Mouse (Mus musculus) gastrocnemius, postnatal 36 days (tissue): ENCODE data around the gene Ptbp1. TPM values are rescaled to one million over a fixed set of nuclear protein-coding genes. Genes with fewer than 3 reads are reported as not detected.
A peak's percentile ranks its signal among the peaks of the same experiment; 100 is the strongest.
"Not testable (repeated sequence)": the region's sequence is repeated elsewhere in the genome, so short reads cannot be mapped to it uniquely, and the experiment has no call there.

Experiments
- DNase-seq, 2 experiments: peaks; one replicate each; pipeline ENCODE4 v3.0.0; 2022
- intact Hi-C: fragments of 180-260 bp; cut with DNase I; formaldehyde crosslinking; loops from one replicate; pipeline ENCODE4 v1.15.1; 2025
- total RNA-seq, 2 experiments: library from RNA; stranded (reverse); gene quantifications; 2 replicates each; pipeline ENCODE4 v1.2.3; 2021

Ptbp1 gene
- total RNA-seq, 2 experiments from 2014 or later, result 17.2 to 17.4 TPM

DNA sequence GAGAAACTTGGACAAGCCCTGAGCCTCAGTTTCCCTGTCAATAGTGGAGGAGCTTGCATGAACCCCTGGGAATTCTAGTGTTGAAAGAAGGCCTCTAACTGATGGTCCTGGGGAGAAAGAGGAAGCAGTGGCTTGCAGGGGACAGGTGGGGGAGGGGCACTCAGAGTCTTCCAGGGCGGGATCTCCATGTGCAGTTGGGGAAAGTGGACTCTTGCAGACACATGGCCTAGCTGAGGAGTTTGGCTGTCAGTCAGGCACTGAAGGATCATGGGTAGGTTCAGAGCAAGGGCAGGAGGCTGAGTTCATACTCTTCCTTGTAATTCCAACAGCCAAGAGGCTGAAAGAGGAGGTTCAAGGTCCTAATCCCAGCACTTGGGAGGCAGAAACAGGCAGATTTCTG is 22.9 kb downstream of the Ptbp1 start:
- DNase-seq, result no peak
- intact Hi-C loops, result no loop called here

DNA sequence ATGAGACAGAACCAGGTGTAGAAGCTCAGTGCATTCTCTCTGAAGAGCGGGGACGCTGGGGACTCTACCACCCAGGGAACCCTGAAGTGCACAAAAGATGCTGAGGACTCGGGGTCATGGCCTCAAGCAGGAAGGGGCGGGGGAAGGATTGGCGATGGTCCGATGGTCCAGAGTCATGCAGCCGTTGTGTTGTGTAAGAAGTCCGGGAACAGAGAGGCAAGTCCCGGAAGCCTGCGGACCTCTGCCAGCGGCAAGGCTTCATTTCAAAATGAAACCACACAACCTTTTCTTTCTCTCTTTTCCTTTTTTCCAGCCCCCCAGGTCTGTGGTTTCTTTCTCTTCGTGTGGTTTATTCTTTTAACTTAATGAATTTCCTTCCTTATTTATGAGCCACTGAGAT is 23.5 kb downstream of the Ptbp1 start:
- intact Hi-C loops, result no loop called here
- peak; percentile 55 to 58 for DNase-seq

DNA sequence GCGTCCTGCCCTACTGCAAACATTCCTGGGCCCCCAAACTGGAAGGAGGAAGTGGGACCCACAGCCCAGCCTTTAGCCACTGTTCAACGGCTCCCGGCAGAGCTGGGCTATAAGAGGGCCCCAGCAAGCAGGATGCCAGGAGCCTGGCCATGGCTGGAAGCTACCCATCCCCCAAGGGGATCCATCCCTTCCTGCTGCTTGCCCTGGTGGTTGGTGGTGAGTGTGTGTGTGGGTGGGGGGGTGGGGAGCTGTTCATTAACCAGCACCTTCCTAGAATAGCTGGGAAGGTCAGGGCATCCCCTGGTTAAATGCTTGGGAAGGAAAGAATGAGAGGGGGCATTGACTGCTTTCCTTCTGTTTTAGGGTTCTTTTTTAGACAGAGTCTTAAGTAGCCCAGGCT is 25.3 kb downstream of the Ptbp1 start:
- intact Hi-C loops, result no loop called here
- no peak for DNase-seq

DNA sequence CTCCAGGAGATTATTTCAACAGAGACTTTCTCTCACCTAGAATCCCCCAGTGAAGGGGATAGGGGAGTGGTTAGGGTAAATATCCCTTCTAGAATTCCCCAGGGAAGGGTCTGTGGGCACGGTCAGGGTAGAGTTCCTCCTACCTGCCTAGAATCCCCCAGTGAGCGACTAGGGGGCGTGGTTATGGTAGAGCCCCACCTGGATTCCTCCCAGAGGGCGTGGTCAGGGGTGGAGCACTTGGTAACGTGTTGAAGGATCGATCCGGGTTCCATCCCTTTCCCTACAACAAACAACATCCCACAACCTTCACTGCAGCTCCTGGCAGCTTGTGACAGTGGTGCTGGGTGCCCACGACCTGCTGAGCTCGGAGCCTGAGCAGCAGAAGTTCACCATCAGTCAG is 26.5 kb downstream of the Ptbp1 start:
- intact Hi-C loops, result loop anchor here (5.0 kb wide), 1 partner anchor 48 kb away; no protein-coding TSS in a partner anchor

DNA sequence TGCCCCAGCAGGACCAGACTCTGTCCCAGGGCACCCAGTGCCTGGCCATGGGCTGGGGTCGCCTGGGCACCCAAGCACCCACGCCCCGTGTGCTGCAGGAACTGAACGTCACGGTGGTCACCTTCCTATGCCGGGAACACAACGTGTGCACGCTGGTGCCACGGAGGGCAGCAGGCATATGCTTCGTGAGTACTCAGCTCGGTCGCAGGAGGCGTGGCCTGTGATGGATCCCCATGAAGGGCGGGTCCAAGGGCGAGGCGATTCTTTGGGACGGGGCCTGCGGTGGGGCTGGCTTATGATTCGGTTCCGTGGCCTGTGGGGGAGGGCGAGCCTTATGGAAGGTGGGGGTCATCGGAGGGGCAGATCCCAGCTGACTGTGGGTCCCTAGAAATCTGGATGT is 27.8 kb downstream of the Ptbp1 start:
- no peak for DNase-seq
- intact Hi-C loops, result loop anchor here (5.0 kb wide), 1 partner anchor 50 kb away; no protein-coding TSS in a partner anchor

More for the DNA sequence above, 26.5 kb downstream of the Ptbp1 start:
- DNase-seq, result no peak

DNA sequence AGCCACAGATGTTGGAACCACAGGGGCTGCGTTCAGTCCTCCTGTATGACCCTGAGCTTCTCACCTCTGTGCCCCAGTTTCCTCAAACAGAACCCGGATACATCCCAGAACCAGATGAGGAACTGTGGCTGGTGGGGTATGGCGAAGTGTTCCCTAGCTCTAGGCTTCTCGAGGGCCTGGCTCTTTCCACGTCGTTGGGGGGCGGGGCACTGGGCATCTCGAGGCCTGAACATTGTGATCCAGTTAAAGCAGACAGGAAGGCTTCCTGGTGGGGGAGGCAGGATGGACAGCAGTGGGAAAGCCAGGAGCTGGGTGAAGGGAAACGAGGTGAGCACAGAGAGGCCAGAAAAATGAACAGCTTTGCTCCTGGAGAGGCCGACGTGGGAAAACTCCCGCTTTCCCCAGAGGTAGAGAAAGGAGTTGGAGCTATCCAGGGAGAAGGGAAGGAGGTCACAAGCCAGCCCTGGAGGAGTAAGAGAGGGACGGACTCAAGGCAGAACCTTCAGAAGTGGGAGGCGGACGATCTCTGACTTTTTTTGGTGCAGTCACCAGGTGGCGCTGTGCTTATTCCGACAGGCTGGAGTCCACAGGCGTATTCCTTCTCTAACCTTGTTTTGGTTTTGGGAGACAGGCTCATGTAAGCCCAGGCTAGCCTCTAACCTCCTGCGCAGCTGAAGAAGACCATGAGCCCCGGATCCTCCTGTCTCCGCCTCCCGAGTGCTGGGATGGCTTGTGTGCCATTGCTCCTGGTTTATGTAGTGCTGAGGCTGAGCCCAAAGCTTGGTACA is 29.3 kb downstream of the Ptbp1 start:
- intact Hi-C loops, result loop anchor here (5.0 kb wide), 1 partner anchor 51 kb away; no protein-coding TSS in a partner anchor
- peak; percentile 75 to 77 for DNase-seq

DNA sequence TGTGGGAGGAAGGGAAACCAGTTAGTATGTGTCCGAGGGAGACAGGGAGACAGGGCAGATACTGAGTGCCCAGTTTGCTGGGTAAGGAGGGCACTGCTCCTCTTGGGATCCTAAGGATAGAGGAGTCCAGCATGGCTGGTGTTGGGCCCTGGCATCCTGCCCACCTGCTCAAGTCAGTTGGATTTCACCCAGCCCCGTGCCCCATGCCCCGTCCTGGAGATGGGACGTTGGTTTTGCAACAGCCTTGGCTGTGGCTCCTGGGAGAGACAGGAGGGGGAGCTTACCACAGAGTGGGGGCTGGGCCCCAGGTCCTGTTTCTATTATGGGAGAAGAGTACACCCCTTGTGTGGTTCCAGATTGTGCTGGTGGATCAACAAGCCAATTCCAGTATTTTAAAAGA is 30.2 kb downstream of the Ptbp1 start:
- intact Hi-C loops, result loop anchor here (5.0 kb wide), 1 partner anchor 52 kb away; no protein-coding TSS in a partner anchor
- DNase-seq, result peak; percentile 54 to 58

DNA sequence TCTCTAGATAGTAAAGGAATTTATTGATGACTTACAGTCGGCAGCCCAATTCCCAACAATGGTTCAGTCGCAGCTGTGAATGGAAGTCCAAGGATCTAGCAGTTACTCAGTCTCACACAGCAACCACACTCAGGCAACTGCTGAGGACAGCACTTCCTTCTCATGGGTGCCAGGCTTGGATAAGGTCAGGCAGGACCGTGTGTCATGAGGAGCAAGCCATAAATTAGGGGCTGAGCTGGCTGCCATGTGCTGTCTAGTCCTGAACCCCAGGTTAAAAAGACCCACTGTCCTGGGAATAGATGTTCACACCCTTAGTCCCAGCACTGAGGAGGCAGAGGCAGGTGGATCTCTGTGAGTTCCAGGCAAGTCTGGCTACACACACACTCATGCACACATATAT is 30.7 kb downstream of the Ptbp1 start:
- not testable (repeated sequence) for DNase-seq
- intact Hi-C loops, result loop anchor here (5.0 kb wide), 1 partner anchor 53 kb away; no protein-coding TSS in a partner anchor

DNA sequence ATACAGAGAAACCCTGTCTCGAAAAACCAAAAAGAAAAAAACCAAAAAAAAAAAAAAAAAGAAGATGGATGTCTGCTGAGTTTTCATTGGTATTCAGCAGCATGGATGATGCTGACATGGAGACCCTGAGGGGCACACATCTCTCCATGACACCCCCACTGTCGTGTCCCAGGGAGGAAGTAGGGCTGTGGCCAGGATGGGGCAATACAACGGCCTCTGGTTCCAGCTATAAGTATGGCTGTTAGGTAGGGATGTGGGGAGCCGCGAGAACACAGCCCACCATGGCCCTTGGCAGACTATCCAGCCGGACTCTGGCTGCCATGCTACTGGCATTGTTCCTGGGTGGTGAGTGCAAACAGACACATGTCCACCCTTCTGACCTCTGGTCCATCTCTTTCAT is 31.8 kb downstream of the Ptbp1 start, which contains the start of gene Elane:
Gene Elane (plus strand): TSS at position 194 of the 400 bp plus-strand sequence.
- DNase-seq, result no peak
- intact Hi-C loops, result no loop called here

DNA sequence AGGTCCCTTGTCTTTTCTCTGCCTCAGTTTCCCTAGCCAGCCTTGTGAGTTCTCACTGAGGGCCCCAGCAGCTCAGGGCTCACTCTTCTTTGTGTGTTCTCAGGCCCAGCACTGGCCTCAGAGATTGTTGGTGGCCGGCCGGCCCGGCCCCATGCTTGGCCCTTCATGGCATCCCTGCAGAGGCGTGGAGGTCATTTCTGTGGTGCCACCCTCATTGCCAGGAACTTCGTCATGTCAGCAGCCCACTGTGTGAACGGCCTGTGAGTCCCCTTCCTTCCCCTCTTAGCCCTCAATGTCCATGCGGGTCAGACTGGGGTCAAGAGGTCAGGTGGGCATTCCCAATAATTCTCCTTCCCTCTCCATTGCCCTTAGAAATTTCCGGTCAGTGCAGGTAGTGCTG is 32.4 kb downstream of the Ptbp1 start:
- intact Hi-C loops, result no loop called here

DNA sequence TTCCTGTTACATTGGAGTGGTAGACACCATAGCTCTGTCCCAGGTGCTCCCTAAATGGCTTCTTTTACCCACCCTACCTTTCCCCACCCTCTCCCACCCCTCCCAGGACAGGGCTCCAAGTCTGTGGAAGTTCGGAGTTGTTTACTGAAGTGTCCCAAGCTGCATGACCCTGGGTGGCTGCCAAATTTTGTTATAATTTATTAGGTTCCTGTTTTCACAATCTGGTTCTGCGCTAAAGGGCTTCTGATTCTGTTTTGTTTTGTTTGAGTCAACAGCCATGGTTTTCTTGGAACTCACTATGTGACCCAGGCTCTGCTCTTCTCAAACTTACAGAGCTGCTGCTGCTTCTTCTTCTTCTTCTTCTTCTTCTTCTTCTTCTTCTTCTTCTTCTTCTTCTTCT is 35.2 kb downstream of the Ptbp1 start:
- intact Hi-C loops, result no loop called here
- no peak for DNase-seq

More for the DNA sequence above, 32.4 kb downstream of the Ptbp1 start:
- no peak for DNase-seq

DNA sequence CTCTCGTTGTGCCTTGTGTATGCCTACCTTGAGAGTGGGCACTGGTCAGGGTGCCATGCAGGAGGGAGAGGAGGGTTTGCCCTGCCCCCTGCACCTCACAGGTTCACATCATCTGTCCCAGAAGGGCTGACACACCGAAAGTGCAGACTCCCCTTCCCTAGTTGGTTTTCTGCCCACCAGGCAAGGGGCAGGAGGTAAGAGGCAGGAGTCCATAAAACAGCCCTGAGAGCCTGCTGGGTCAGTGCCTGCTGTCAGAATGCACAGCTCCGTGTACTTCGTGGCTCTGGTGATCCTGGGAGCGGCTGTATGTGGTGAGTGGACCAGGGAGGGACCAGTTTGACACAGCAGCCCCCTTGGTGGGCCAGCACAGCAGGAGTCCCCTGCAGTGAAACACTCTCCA is 36.4 kb downstream of the Ptbp1 start, which contains the start of gene Cfd:
Gene Cfd (plus strand): TSS at position 184 of the 400 bp plus-strand sequence.
- no peak for DNase-seq
- intact Hi-C loops, result loop anchor here (2.0 kb wide), 1 partner anchor 66 kb away; no protein-coding TSS in a partner anchor

DNA sequence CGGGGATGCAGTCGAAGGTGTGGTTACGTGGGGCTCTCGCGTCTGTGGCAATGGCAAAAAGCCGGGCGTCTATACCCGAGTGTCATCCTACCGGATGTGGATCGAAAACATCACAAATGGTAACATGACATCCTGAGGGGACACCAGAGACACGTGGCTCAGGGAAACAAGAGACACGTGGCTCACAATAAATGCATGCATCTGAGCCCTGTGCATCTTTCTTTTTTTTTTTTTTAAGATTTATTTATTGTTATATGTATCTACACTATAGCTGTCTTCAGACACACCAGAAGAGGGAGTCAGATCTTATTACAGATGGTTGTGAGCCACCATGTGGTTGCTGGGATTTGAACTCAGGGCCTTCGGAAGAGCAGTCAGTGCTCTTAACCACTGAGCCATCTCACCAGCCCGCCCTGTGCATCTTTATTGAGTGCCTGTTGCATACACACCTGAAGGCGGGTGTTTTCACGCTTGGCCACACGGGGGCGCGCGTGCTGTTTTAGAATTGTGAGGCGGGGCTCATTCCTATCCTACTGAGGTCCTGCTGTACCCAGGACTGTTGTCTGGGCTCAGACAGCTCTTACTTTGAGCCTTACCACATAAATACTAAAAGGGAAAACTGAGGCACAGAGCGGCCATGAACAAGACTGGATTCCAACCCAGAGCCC is 38.4 kb downstream of the Ptbp1 start:
- peak; percentile 67 to 70 for DNase-seq
- intact Hi-C loops, result loop anchor here (1.0 kb wide), 1 partner anchor 32 kb away; no protein-coding TSS in a partner anchor

DNA sequence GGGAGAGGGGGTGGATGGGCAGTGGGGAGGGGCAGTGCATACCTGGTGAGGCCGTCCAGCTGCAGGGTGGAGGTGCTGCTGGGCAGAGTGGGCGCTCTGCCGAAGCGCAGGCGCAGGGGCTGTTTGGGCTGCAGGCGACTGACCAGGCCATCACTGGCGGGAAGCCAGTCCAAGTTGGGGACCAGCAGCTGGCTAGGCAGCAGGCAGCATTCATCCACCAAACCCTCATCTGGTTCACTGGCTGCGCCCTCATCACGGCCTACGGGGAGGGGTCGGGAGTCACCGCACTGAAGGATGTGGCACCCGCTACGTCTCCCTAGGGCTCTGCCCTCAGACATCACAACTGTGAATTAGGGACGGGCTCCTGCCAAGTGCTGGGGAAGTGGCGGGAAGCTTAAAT is 42.1 kb downstream of the Ptbp1 start:
- intact Hi-C loops, result no loop called here
- no peak for DNase-seq

DNA sequence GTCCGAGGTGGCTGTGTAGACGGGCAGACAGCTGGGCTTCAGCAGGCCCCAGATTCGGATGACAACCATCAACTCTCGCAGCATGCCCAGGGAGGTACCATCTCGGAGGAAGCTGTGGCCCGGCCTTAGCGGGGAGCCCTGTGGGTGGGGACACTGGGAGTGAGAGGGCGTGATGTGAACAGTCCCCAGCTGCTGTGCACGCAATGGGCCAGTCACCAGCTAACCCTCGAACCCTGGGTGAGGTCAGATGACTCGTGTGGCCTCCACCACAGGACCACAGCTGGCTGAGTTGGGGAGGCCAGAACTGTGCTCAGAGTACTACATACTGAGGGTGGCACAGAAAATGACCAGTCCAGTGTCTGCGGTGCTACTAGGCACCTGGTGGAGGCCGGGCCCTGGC is 42.6 kb downstream of the Ptbp1 start:
- intact Hi-C loops, result no loop called here
- DNase-seq, result no peak

DNA sequence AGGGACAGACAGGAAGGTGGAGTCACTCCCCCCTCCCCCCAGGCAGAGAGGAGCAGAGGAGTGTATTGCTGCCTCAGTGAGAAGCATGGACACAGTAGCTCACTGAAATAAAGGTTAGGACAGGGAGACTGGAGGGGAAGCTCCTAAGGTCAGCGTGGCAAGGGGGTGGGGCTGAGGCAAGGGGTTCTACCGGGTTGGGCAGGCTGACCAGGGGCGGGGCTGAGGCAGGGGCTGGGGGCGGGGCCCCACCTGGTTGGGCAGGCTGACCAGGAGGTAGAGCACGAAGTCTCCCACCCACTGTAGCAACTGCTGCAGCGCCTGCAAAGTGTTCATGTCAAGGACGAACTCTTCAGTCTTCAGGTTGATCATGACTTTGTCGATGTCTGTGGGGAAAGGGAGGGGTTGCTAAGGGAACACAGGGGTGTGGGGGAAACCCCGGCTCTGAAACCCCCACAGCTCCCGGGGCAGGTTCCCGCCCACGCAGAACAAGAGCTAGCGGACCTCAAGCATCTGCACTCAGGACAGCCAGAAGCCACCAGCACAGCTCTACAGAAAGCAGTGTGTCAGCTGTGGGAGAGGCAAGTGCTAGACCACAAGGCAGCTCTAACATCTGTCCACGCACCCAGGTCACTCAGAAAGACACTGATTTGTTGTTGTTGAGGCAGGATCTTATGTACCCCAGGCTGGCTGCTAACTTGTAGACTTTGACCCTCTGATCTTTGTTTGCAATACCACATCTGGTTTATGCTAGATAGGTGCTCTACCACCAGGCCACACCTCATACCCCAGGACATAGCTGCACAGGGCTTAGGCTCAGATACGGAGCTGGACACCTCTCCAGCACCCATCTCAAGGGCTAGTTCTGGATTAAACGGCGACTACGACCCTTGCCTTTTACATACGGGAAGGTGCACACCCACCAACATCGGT is 43.4 kb downstream of the Ptbp1 start:
- no peak for DNase-seq
- intact Hi-C loops, result no loop called here

DNA sequence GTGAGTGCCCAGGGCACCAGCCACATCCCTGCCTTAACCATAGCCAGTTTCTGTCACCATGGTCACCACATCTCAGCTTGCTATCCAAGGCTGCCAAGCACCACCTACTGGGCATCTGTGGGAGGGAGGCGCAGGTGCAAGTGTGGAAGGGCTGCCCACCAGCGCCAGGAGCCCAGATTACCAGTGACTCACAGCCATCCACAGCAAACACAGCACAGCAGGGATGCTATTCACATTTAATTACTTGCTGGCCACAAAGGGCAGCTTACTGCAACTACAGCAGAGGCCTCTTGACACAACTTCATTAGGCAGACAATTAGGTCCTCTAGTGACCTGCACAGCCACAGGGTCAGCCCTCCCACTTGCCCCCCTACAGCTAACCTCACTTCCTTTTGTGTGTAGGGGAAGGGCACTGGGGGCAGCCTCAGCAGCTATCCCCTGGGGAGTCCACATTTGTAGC is 46.8 kb downstream of the Ptbp1 start:
- intact Hi-C loops, result no loop called here
- DNase-seq, result no peak

DNA sequence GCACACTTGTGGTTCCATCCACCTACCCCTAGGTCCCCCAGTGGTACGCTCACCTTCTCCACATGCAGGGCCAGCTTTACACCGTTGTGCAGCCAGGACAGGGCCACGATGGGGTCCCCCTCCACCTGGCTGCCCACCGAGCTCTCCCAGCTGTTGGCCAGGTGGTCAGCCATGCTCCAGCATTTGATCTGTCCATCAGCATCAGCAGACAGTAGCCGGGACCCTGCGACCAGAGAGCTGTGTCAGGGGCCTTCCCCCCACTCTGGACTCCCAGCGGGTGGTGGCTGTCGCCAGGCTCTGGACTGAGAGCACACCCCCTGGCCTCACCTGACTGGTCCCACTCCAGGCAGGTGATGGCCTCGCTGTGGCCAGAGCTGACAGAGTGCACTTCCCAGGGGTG is 52.5 kb downstream of the Ptbp1 start:
- intact Hi-C loops, result no loop called here
- DNase-seq, result no peak

DNA sequence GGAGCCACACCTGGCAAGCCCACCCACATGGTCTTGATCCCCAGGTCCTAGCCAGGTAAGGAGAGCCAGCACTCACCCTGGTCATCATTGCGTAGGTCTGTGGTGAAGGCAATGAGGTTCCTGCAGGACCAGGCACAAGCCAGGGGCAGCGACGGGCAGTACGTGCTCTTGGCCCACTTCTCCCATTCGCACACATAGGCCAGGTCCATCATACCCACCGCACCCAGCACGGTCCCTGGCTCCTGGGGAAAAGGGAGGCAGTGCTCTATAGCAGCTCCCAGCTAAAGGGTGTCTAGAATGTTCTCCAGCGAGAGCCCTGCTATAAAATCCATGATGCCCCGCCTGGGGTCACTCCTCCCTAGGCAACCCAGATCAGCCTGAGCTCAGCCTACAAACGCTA is 53.2 kb downstream of the Ptbp1 start:
- no peak for DNase-seq
- intact Hi-C loops, result no loop called here
